Mouse (Mus musculus) neural tube, embryonic 11.5 days (tissue): ENCODE results near the gene Fam57a. TPM values are rescaled to one million over a fixed set of nuclear protein-coding genes. Genes with fewer than 3 reads are reported as not detected.

ENCODE experiments used
- ATAC-seq: fragments of 200-750 bp; cut with Nextera tagmentation; 2 replicates; pipeline ENCODE4 v1.8.0; 2017; ENCODE audit warnings: moderate number of reproducible peaks, mild to moderate bottlenecking, moderate TSS enrichment, moderate library complexity; ENCODE audit not compliant: insufficient read depth, low FRiP score, low TSS enrichment
- DNase-seq: peaks from one replicate; pipeline ENCODE4 v3.0.0-alpha.2; 2015; ENCODE audit warnings: low spot score
- H3K27ac ChIP-seq: fragments of 300-500 bp; sonication (generic); 2 replicates; pipeline ENCODE4 v1.5.1; 2014; ENCODE audit warnings: low read depth, mild to moderate bottlenecking, low read length
- H3K27me3 ChIP-seq: fragments of 300-500 bp; sonication (generic); 2 replicates; pipeline ENCODE4 v1.6.1; 2014; ENCODE audit warnings: mild to moderate bottlenecking, low read length, mixed read lengths; ENCODE audit not compliant: control insufficient read depth, insufficient read depth
- H3K36me3 ChIP-seq: fragments of 300-500 bp; sonication (generic); 2 replicates; pipeline ENCODE4 v1.6.1; 2014; ENCODE audit warnings: mild to moderate bottlenecking, low read length, moderate library complexity, mixed read lengths; ENCODE audit not compliant: control insufficient read depth, insufficient read depth
- H3K4me1 ChIP-seq: fragments of 300-500 bp; sonication (generic); 2 replicates; pipeline ENCODE4 v1.6.1; 2014; ENCODE audit warnings: low read length, mixed read lengths; ENCODE audit not compliant: control insufficient read depth, insufficient read depth
- H3K4me2 ChIP-seq: fragments of 300-500 bp; sonication (generic); 2 replicates; pipeline ENCODE4 v1.6.1; 2014; ENCODE audit warnings: low read depth, mild to moderate bottlenecking, moderate library complexity
- H3K4me3 ChIP-seq: fragments of 300-500 bp; sonication (generic); 2 replicates; pipeline ENCODE4 v1.5.1; 2014; ENCODE audit warnings: low read depth, low read length
- H3K9ac ChIP-seq: fragments of 300-500 bp; sonication (generic); 2 replicates; pipeline ENCODE4 v1.6.1; 2014; ENCODE audit warnings: mild to moderate bottlenecking, low read length
- H3K9me3 ChIP-seq: fragments of 300-500 bp; sonication (generic); 2 replicates; pipeline ENCODE4 v1.6.1; 2016; ENCODE audit warnings: low read length; ENCODE audit not compliant: control insufficient read depth
- WGBS: fragments of 180-500 bp; shearing (Covaris S2); extraction: QIAGEN DNeasy Blood & Tissue Kit; methylation state at CpG from one replicate; pipeline ENCODE4 v1.1.7; 2014; 5-methylcytosine and 5-hydroxymethylcytosine counted together
- polyA plus RNA-seq: library from polyadenylated mRNA; unstranded; fragments of >200 nt; fragmentation: Nextera tagmentation; extraction: Ambion mirVana; gene quantifications from 2 replicates; pipeline ENCODE4 v1.2.1, GENCODE M21; 2014

Fam57a gene
- polyA plus RNA-seq, 1 experiment from 2014 or later, result 37.2 TPM

DNA sequence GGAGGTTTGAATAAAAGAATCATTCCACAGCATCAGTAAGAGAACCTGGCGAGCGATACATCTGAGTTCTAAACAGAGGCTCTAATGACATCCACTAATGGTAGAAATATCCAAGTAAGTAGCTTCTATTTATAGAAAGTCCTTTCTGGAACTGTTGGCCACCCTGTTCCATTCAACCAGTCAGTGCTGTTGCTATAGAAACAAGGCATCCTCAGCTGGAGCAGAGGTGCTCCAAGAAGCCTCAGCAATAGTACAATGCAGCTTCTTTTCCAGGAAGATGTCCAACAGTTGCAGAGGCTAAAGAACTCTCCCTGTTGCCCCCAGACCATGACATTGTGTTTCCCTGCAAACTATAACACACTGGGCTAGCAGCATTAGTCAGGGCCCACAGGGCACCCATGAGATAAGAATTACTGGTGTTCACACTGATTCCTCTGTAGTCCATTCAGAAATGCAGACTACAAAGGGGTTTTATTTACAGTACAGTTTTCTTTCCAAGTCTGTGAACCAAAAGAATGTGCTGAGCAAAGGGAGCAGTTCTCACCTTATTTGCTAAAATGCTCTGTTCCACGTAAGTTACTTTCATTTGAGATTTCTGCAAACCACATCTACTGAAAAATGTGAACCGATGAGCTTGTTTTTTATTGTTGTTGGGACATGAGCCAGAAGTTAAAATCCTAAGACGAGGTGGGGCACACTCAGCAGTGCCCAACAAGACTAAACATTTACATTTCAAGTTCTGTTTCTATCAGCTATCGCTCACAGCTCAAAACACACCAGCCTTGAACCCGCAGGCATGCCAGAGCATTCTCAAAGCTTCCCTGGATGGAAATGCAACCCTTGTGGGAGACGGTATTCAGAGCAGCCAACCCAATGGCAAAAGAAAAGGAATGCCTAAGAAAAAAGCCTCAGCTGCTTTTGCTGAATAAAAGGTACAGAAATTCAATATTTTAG, 31.1 kb upstream of the Fam57a start:
- Histone ChIP-seq H3K4me1 (no peaks in the 10 kb centered on the region), H3K27ac (no peak overlapping the region), H3K9ac (no peak overlapping the region), H3K4me2 (no peak overlapping the region), H3K9me3 (no peaks in the 10 kb centered on the region), H3K27me3 (no peaks in the 10 kb centered on the region), H3K4me3 (no peak overlapping the region), H3K36me3 (no peaks in the 10 kb centered on the region)
- WGBS, result 89% methylated on average over 8 of the region's 8 CpGs
- ATAC-seq (no peak), DNase-seq (no peak)

DNA sequence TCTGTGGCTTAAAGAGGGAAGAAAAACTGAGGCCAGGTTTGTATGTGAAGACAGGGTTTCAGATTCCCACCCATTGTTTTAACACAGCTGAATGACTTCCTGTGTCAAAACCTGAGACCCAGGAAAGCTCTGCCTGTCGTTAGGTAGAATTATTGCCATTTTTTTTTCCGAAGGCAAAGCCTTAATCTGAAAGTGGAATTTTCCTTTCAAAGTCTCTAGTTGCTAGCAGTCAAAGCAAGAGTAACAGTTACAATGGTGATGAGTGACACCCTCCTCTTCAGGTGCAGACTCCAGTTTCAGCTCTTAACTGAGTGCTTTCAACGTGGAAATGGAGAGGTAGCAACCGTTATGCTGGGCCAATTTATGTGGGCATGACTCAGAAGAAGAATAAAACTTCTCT, 28.5 kb upstream of the Fam57a start:
- WGBS, result 62% methylated on average over 4 of the region's 4 CpGs
- no peak overlapping the region for H3K9ac ChIP-seq
- H3K4me1 ChIP-seq, result no peaks in the 10 kb centered on the region
- H3K27me3 ChIP-seq, result no peaks in the 10 kb centered on the region
- no peak for ATAC-seq
- no peak overlapping the region for H3K27ac ChIP-seq
- DNase-seq, result no peak
- H3K36me3 ChIP-seq, result no peaks in the 10 kb centered on the region
- H3K9me3 ChIP-seq, result no peaks in the 10 kb centered on the region
- H3K4me3 ChIP-seq, result no peak overlapping the region
- no peak overlapping the region for H3K4me2 ChIP-seq

DNA sequence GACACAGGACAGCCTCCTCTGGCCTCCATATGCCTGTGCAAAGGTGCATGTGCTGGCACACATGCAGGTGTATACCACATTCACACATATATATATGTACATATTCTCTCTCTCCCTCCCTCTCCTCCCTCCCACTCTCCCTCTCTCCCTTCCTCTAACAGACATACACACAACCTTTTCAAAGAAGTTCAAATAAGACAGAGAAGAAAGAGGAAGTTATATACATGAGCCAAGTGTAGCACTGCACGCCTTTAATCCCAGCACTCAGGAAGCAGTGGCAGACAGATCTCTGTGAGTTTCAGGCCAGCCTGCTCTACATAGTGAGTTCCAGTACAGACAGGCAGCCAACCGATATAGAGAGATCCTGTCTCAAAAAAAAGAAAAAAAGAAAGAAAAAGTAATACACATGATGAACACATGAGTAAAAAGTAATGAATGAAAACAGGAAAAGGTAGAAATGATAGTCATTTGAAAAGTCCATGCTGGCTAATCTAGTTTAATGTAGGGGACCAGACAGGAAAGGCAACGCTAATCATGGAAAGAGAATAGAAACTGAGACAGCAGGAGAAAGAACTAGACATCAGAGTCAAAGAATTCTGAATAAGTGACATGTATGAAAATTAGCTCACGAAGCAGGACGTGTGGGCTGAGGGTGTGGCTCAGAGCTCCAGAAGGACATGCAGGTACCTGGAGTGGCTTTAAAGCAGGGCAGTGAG, 26.1 kb upstream of the Fam57a start:
- 91% methylated on average over 5 of the region's 5 CpGs for WGBS

DNA sequence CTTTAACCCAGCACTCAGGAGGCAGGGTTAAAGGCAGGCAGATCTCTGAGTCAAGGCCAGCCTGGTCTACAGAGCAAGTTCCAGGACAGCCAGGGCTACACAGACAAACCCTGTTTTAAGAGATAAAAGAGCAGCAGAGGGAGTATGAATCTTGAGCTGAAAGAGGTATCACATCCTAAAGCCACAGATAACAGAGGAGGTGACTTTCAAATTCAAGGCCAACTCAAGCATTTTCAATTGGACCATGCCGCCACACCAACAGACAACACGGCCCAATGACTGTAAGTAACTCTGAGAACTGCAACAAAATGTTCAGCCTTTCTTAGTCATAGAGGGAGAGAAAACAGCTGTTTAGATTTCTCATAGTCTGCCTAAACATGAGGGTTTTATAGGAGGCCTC, 25.3 kb upstream of the Fam57a start:
- H3K27ac ChIP-seq, result no peak overlapping the region
- H3K36me3 ChIP-seq, result no peaks in the 10 kb centered on the region
- H3K27me3 ChIP-seq, result no peaks in the 10 kb centered on the region
- WGBS, result 97% methylated on average over 2 of the region's 2 CpGs
- H3K4me1 ChIP-seq, result no peaks in the 10 kb centered on the region
- no peak for ATAC-seq
- H3K4me3 ChIP-seq, result no peak overlapping the region
- DNase-seq, result no peak
- H3K4me2 ChIP-seq, result no peak overlapping the region
- no peak overlapping the region for H3K9ac ChIP-seq
- H3K9me3 ChIP-seq, result no peaks in the 10 kb centered on the region

More for the DNA sequence above, 26.1 kb upstream of the Fam57a start:
- no peak overlapping the region for H3K27ac ChIP-seq
- no peak for ATAC-seq
- H3K4me3 ChIP-seq, result no peak overlapping the region
- no peak for DNase-seq
- H3K4me1 ChIP-seq, result no peaks in the 10 kb centered on the region
- H3K9ac ChIP-seq, result no peak overlapping the region
- H3K36me3 ChIP-seq, result no peaks in the 10 kb centered on the region
- H3K4me2 ChIP-seq, result no peak overlapping the region
- H3K27me3 ChIP-seq, result no peaks in the 10 kb centered on the region
- H3K9me3 ChIP-seq, result no peaks in the 10 kb centered on the region

GRCm38 (mm10) chr11:76154861-76155260, 24.6 kb upstream of the Fam57a start:
- Histone ChIP-seq H3K27me3 (no peaks in the 10 kb centered on the region), H3K9ac (no peak overlapping the region), H3K27ac (no peak overlapping the region), H3K4me2 (no peak overlapping the region), H3K36me3 (no peaks in the 10 kb centered on the region), H3K4me1 (no peaks in the 10 kb centered on the region), H3K4me3 (no peak overlapping the region), H3K9me3 (no peaks in the 10 kb centered on the region)
- no peak for ATAC-seq
- 83% methylated on average over 2 of the region's 2 CpGs for WGBS
- no peak for DNase-seq

GRCm38 (mm10) chr11:76158375-76158774, 21.1 kb upstream of the Fam57a start:
- 90% methylated on average over 2 of the region's 2 CpGs for WGBS
- ATAC-seq, result no peak
- no peak overlapping the region for H3K4me2 ChIP-seq
- H3K4me3 ChIP-seq, result no peak overlapping the region
- no peaks in the 10 kb centered on the region for H3K27me3 ChIP-seq
- no peak overlapping the region for H3K9ac ChIP-seq
- H3K9me3 ChIP-seq, result no peaks in the 10 kb centered on the region
- no peak overlapping the region for H3K27ac ChIP-seq
- H3K4me1 ChIP-seq, result no peaks in the 10 kb centered on the region
- DNase-seq, result no peak
- peaks cover 2% of the 10 kb centered on the region; the same call in 1 of the 2 replicates for H3K36me3 ChIP-seq

DNA sequence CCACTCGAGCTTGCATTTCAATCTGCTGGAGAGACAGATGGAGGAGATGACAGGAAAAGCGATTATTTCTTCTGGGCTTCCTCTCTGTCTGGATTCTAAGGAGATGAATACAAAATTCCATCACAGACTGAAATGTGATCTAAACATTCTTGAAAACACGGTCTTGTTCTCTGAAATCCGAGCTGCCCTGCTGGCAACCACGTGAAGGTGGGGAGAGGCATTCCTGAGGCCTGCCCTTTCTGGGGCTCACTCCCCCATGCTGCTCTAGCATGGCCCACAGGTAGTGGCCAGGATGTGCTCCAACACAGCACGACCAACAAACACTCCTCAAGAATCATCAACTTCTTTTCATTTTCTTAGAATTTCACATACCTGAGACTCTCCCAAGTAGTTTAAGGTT, 19.2 kb upstream of the Fam57a start:
- Histone ChIP-seq H3K4me1 (no peaks in the 10 kb centered on the region), H3K9ac (no peak overlapping the region), H3K9me3 (no peaks in the 10 kb centered on the region), H3K27me3 (no peaks in the 10 kb centered on the region), H3K36me3 (peaks cover 2% of the 10 kb centered on the region; the same call in 1 of the 2 replicates), H3K4me2 (no peak overlapping the region), H3K4me3 (no peak overlapping the region), H3K27ac (no peak overlapping the region)
- WGBS, result 60% methylated on average over 6 of the region's 6 CpGs
- DNase-seq (no peak), ATAC-seq (no peak)

- no peak overlapping the region for H3K4me3 ChIP-seq
- DNase-seq (no peak), ATAC-seq (no peak)
- H3K9me3 ChIP-seq, result no peaks in the 10 kb centered on the region
- WGBS, result 96% methylated on average over 4 of the region's 4 CpGs
- no peaks in the 10 kb centered on the region for H3K27me3 ChIP-seq
- H3K9ac ChIP-seq, result no peak overlapping the region
- no peaks in the 10 kb centered on the region for H3K4me1 ChIP-seq
- no peak overlapping the region for H3K4me2 ChIP-seq
- no peak overlapping the region for H3K27ac ChIP-seq
- peaks cover 2% of the 10 kb centered on the region; the same call in 1 of the 2 replicates for H3K36me3 ChIP-seq
Measured at GRCm38 (mm10) chr11:76166657-76167056, 12.8 kb upstream of the Fam57a start.
